Mouse (Mus musculus) spleen, adult 2 months (tissue): ENCODE results near the gene Hspb6. TPM values are rescaled to one million over a fixed set of nuclear protein-coding genes. Genes with fewer than 3 reads are reported as not detected.
A peak's percentile ranks its signal among the peaks of the same experiment; 100 is the strongest.

Source experiments
- DNase-seq, 2 experiments: peaks; one replicate each; pipeline versions ENCODE4 v3.0.0 to v3.0.0-alpha.2; 2012 to 2021; ENCODE audit warnings: low spot score in 2 of 2, low read depth in 1 of 2
- H3K27ac ChIP-seq: fragments of 200-500 bp; 2 replicates; pipeline ENCODE4 v1.5.1; 2012; ENCODE audit warnings: low read length, inconsistent platforms; ENCODE audit not compliant: insufficient read depth
- H3K27me3 ChIP-seq: fragments of 200-500 bp; 2 replicates; pipeline ENCODE4 v1.6.1; 2012; ENCODE audit warnings: mild to moderate bottlenecking, moderate library complexity, low read length, inconsistent platforms; ENCODE audit not compliant: control insufficient read depth, insufficient read depth
- H3K36me3 ChIP-seq: fragments of 200-500 bp; 2 replicates; pipeline ENCODE4 v1.6.1; 2012; ENCODE audit warnings: mild to moderate bottlenecking, low read length, inconsistent platforms; ENCODE audit not compliant: control insufficient read depth, insufficient read depth
- H3K4me1 ChIP-seq: fragments of 200-500 bp; 2 replicates; pipeline ENCODE4 v1.6.1; 2011; ENCODE audit warnings: inconsistent platforms; ENCODE audit not compliant: control insufficient read depth, insufficient read depth, insufficient read length
- H3K4me3 ChIP-seq: fragments of 200-500 bp; 2 replicates; pipeline ENCODE4 v1.5.1; 2011; ENCODE audit warnings: mild to moderate bottlenecking, inconsistent platforms; ENCODE audit not compliant: insufficient read depth, insufficient read length; ENCODE audit errors: extremely low read depth
- CTCF ChIP-seq: fragments of 200-500 bp; IDR thresholded peaks from 2 replicates; pipeline ENCODE4 v1.5.1; 2011; ENCODE audit warnings: mild to moderate bottlenecking, inconsistent platforms; ENCODE audit not compliant: insufficient read depth, insufficient read length, insufficient replicate concordance; ENCODE audit errors: extremely low read depth
- POLR2A ChIP-seq: fragments of 200-500 bp; IDR thresholded peaks from 2 replicates; pipeline ENCODE4 v1.6.1; 2011; ENCODE audit warnings: low read depth, low read length, inconsistent platforms
- WGBS: fragments of 180-500 bp; shearing (Covaris S2); methylation state at CpG from one replicate; pipeline ENCODE4 v1.1.7; 2018; 5-methylcytosine and 5-hydroxymethylcytosine counted together
- polyA plus RNA-seq: library from polyadenylated mRNA; depleted of rRNA; stranded (reverse); fragments of >200 nt; gene quantifications from 2 replicates; pipeline ENCODE4 v1.2.3, GENCODE M21; 2012; rRNA removed

Gene Hspb6
- 10.7 and 12.1 TPM in 2 replicates for polyA plus RNA-seq

DNA sequence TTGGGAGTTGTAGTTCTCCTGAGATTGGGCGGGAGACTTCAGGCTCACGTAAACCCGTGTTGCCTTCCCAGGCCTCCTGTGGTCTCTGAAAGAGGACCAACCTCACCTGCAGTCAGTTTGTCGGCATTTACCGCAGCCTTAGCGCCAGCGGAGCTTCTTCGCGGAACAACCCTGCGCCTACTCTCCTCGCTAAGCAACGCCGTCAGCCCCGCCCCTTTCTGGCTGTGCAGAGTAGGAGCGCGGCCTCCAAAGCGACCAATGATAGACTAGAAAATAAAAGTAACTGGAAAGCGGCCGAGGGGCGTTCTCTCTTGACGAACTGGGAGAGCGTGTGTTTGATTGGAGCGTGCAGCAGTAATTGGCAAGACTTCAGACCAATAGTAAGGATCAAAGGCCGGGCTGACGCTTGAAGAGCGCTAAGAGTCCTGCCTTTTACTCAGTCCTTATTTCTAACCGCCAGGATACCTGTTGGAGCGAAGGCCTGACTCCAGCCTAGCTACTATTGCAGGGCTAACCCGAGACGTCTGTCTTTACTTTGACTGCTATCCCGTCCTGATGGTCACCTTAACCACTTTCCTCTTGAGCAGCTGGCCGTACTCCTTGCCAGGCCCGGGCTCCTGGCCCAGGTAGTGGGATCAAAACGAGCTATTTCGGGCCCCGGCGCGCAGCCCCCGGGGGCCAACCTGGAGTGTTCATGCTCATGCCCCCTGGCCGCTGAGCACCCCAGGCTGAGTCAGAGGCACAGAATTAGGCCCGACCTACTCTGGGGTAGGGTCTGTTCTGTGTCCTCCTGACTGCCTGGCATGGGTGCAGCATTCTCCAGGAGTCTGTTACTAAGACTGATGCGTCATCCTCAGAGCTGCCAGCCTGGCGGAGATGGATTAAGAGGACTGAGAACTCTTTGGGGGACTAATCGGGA lies at the start of gene Hspb6, which contains the start of gene Proser3:
TSS of gene Hspb6 (plus strand) at position 77 of the 919 bp plus-strand sequence.
TSS of gene Proser3 (minus strand) at position 198 of the 919 bp plus-strand sequence.
- H3K27me3 ChIP-seq = no peaks in the 10 kb centered on the region
- peak within 1 kb of the TSS; percentile 99 for H3K27ac ChIP-seq
- peak within 1 kb of the TSS; percentile 87 for H3K4me3 ChIP-seq
- TF ChIP-seq CTCF = 0 out of 2 replicates have a peak, but pooled peaks have one; percentile 5
- TF ChIP-seq POLR2A = peak; percentile 54
- WGBS = under 1% methylated on average over 44 of the region's 44 CpGs
- peaks cover 16% of the 10 kb centered on the region for H3K36me3 ChIP-seq
- peak; percentile 94 to 97 for DNase-seq
- peaks cover 5% of the 10 kb centered on the region for H3K4me1 ChIP-seq

DNA sequence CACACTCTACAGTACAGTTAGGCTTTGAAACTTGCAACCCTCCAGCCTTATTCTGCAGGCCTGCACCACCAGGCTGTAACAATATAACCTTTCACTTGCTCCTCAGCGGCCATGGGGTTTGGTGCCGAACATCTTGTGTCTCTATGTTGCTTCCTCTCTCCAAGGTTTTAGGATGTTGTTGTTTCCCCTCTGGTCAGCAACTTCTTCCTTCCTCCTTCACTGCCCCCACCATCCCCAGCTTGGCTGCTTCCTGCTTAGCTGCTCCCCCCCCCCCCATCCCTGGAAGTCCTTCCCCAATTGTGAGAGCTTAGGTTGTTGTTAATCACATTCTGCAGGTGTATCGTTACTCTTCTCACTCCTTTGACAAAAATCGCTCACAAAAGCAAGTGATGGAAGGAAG lies 43.9 kb upstream of the Hspb6 start:
- Histone ChIP-seq H3K27me3 (no peaks in the 10 kb centered on the region), H3K27ac (no peak overlapping the region), H3K4me3 (no peak overlapping the region), H3K4me1 (no peaks in the 10 kb centered on the region), H3K36me3 (no peaks in the 10 kb centered on the region)
- WGBS = 23% methylated on average over 4 of the region's 4 CpGs
- TF ChIP-seq CTCF = no peak
- TF ChIP-seq POLR2A = no peak
- DNase-seq = no peak

DNA sequence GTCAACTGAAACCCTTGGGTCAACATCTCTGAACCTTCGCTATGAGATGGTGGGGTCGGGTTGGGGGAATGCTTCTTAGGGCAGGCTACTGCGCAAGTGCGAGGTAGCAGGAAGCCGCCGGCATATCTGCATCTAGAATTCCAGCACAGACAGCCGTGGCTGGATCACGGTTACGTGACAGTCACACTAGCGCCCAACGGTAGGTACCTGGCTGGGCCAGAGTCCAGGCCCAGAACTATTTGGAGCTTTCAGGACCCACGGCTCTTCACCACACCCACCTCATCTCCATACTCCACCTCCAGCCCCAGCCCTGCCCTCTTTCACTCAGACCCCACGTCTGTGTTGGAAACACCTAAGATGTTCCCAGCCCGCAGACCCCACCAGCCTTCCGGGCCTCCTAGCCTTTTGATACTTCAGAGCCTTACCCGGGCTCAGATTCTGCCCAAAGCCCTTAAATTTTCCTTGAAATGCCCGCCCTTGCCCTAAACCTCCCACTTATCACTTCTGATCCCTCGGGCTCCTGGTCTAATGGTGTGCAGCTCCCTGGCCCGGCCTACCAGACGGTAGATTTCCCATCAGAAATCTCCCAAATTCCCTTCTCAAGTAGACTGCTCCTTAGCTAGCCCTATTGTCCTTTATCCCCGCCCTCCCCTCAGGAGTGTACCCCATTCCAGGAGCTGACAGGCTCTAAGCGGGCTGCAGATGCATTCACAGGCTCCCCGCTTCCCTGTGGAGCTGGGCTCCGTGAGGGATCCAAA lies 36.8 kb upstream of the Hspb6 start:
- Histone ChIP-seq H3K36me3 (no peaks in the 10 kb centered on the region), H3K27me3 (no peaks in the 10 kb centered on the region), H3K27ac (no peak overlapping the region), H3K4me3 (no peak overlapping the region), H3K4me1 (no peaks in the 10 kb centered on the region)
- no peak for DNase-seq
- 76% methylated on average over 24 of the region's 24 CpGs for WGBS
- TF ChIP-seq CTCF (no peak), POLR2A (no peak)

- TF ChIP-seq CTCF = no peak
- TF ChIP-seq POLR2A = no peak
- WGBS = 53% methylated on average over 8 of the region's 8 CpGs
- no peaks in the 10 kb centered on the region for H3K27me3 ChIP-seq
- no peak overlapping the region for H3K27ac ChIP-seq
- H3K36me3 ChIP-seq = no peaks in the 10 kb centered on the region
- no peaks in the 10 kb centered on the region for H3K4me1 ChIP-seq
- H3K4me3 ChIP-seq = no peak overlapping the region
- no peak for DNase-seq
Observed at GRCm38 (mm10) chr7:30518325-30518724, 33.7 kb upstream of the Hspb6 start.

GRCm38 (mm10) chr7:30520396-30520795 lies 31.6 kb upstream of the Hspb6 start:
- no peaks in the 10 kb centered on the region for H3K36me3 ChIP-seq
- TF ChIP-seq CTCF (no peak), POLR2A (no peak)
- DNase-seq = no peak
- H3K27me3 ChIP-seq = no peaks in the 10 kb centered on the region
- H3K4me1 ChIP-seq = no peaks in the 10 kb centered on the region
- no peak overlapping the region for H3K27ac ChIP-seq
- no peak overlapping the region for H3K4me3 ChIP-seq
- 65% methylated on average over 4 of the region's 4 CpGs for WGBS

- 91% methylated on average over 5 of the region's 5 CpGs for WGBS
- no peak for DNase-seq
- Histone ChIP-seq H3K4me1 (no peaks in the 10 kb centered on the region), H3K4me3 (no peak overlapping the region), H3K27me3 (no peaks in the 10 kb centered on the region), H3K36me3 (no peaks in the 10 kb centered on the region; the same call in 1 of the 2 replicates), H3K27ac (no peak overlapping the region)
- TF ChIP-seq CTCF (no peak), POLR2A (no peak)
Observed at GRCm38 (mm10) chr7:30520856-30521255, 31.1 kb upstream of the Hspb6 start.

GRCm38 (mm10) chr7:30522871-30523270 lies 29.1 kb upstream of the Hspb6 start:
- no peak for DNase-seq
- H3K27ac ChIP-seq = no peak overlapping the region
- WGBS = 93% methylated on average over 10 of the region's 10 CpGs
- H3K4me3 ChIP-seq = no peak overlapping the region
- H3K36me3 ChIP-seq = no peaks in the 10 kb centered on the region; the same call in 1 of the 2 replicates
- TF ChIP-seq POLR2A (no peak), CTCF (no peak)
- H3K27me3 ChIP-seq = no peaks in the 10 kb centered on the region
- H3K4me1 ChIP-seq = no peaks in the 10 kb centered on the region
